Mouse (Mus musculus): ENCODE results near the gene Krtap3-2.

GRCm38 (mm10) chr11:99539721-99540120, 16.9 kb downstream of the Krtap3-2 start:
- TF ChIP-seq POLR2A (IDR thresholded peaks at IDR 0.05; ENCODE audit: control insufficient read depth, extremely low read depth, insufficient read depth, low read length, poor library complexity): no peak
- no peak for TF ChIP-seq CTCF (IDR thresholded peaks at IDR 0.05; ENCODE audit: borderline replicate concordance, control insufficient read depth, extremely low read depth, insufficient read depth, low read length, poor library complexity)

Data from thymus, adult 2 months (tissue).